Mouse (Mus musculus) thymus, adult 18-20 months (tissue): Measurements from ENCODE around the gene Rhoj.
"Not testable (repeated sequence)": the region's sequence is repeated elsewhere in the genome, so short reads cannot be mapped to it uniquely, and the experiment has no call there.

Source experiments
- DNase-seq, 2 experiments: peaks; one replicate each; pipeline ENCODE4 v3.0.0; 2022; ENCODE audit warnings: mixed read lengths in 2 of 2

Rhoj gene

DNA sequence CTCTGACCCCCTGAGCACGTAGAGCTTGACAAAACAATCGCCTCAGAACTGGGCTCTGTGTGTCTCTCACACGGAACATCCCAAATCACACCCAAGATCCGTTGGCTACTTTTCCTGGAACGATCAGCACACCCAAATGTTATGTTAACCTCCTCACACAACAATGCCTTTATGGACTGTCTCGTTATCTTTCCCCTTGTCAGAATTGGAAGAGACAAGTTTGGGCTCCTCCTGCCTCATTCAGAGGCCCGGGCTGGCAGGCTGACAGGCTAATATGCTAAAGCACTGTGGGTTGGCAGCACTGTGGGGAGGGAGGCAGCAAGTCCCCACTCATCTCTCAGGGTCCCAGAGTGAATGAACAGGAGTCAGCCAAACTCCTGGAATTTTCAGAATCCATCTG is 89.0 kb downstream of the Rhoj start:
- no peak for DNase-seq

DNA sequence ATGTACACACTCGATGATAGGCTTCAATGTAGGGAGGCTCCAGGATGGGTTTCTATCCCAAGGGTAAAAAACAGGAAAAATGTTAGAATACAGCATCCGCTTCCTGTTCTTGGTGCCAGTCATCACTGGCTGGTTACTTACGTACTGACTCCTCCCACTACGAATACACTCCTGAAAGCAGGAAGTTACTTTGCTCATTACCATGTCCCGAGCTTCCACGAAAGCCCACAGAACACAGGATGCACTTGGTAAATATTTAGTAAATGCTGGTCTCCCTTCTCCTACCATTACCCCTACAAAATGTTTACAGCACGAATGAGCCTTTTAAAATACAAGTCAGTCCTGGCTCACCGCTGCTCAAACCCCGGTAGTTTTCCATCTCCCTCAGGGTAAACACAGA is 104.8 kb downstream of the Rhoj start:
- DNase-seq: peak in 1 of 2 experiments; percentile 20

DNA sequence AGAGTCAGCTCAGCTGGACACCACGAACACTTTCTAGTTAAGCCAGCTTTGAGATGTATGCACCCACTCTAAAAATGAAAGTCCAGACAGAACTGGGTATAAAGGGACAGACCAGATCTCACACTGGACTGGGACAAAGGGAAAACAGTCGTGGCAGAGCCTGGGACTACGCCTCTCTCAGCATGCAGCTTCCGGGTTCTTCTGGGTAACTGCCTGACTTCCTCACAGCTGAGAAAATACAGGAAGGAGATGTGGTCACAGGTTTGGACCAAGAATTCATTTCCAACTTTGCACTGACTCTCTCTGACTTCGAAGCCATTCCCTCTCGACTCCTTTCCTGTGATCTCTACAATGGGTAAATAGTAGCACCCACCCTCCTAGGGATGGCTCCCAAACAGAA is 106.9 kb downstream of the Rhoj start:
- peak in 1 of 2 experiments; percentile 18 for DNase-seq

DNA sequence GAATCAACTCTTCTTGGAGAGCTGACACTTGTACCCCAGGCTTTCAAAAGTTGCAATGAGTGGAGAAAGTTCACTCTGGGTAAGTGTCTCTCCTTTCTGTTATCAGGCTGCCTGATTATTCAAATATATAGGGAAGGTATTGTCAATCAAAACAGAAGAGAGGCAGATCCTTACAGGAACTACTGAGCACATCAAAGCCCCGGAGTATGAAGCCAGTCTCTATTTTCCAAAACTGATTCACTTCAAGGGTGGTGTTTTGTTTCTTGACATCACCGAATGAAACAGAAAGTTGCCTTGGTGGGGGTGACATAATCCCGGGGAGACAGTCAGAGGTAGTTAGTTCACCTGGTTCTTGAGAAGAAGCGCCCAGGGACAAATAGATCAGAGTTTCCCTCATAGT is 108.6 kb downstream of the Rhoj start, which contains the start of gene Gphb5:
Gene Gphb5 (minus strand): TSS at position 101 of the 400 bp plus-strand sequence.
- no peak for DNase-seq

DNA sequence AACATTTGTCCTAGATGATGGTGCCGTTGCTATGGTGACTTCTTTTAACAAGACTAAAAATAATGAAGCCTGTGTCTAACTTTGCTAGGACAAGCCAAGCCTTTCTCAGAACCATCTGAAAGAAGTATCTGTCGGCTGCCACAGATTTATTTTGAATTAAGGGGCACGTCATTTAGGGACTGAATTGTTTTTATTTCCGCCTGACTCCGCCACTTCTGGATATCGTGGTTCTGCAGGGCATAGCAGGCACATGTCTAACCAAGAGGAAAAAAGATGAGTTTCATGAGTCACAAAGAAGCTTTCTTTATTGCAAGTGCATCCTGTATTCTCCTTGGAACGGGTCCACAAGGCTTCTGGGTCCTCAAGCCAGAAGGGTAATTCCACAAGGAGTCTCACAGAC is 116.2 kb downstream of the Rhoj start:
- no peak for DNase-seq

DNA sequence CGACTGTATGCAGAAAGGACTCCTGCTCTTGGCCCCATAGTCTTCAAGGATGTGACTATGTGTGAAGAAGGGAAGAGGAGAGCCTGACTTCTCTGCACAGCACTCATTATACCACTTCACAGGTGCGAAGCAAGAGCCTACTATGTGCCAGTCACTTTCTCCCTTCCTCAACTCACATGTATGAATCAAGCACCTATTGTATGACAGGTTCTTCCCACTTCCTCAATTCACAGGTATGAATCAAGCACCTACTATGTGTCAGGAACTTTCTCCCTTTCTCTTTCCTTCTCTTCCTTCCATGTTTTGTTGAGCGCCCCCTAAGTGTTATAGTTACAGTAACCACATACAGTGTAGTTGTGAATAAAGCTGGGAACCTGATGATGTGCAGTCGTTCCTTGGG is 116.7 kb downstream of the Rhoj start:
- DNase-seq: no peak

DNA sequence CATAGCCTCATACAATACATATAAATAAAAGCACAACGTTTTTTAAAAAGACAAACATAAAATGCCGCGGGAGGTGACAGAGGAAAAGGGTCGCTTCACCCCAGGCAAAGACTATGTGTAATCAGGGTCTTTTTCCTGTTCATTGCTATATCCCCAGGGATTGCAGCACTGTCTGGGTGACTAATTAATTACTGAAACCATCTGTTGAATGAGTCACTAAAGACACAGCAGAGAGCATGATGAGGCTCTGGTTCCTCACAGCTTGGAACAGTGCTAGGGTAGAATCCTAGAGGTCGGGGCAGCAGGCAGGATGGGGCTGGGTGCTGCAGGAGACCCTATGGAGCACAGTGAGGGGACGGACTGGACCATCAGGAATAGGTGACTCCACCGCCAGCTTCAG is 117.8 kb downstream of the Rhoj start:
- DNase-seq: no peak

DNA sequence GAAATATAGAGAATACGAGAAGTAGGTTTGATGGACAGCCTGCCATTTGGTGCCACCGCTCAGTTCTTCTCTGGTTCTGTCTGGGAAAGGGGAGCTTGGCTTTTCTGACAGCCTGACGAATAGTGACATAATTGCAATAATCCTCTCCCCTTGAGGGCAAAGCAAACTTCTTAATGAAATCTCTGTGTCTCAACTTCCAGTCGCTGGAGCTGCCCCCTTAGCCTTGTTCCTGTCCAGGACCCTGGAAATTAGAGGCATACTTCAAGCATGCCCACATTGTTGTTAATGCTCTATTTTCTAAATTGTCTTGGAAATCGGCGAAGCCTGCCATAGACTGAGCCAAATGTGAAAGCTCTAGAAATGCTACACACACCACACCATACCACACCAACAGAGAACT is 120.6 kb downstream of the Rhoj start:
- no peak for DNase-seq

DNA sequence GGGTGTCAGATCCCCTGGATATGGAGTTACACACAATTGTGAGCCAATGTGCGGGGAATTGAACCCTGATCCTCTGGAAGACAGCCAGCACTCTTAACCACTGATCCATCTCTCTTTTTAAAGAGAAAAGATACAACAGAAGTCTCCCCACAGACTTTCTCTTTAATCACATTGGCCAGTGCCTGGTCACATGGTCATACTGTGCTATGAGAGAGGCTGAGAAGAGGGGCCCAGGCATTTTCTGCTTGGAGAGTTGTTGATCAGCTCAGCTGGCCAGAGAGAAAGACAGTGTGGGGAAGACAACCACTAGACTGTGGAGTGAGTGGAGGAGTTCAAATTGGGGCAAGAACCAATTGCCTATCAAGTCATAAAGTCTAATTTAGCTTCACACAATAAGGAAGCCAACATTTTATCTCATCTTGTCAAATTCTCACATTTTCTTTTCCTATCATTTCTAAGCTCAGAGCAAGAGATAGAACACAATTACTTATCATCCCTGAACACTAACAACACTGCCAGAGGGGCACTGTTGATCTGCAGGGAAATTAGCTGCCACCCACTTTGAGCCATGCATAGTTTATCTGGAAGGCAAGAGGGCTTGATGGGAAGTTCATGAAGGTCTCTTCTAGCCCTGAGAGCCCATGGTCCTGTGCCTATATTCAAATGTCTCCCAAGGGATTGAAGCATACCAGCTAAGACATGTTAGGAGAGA is 121.7 kb downstream of the Rhoj start:
- no peak for DNase-seq

DNA sequence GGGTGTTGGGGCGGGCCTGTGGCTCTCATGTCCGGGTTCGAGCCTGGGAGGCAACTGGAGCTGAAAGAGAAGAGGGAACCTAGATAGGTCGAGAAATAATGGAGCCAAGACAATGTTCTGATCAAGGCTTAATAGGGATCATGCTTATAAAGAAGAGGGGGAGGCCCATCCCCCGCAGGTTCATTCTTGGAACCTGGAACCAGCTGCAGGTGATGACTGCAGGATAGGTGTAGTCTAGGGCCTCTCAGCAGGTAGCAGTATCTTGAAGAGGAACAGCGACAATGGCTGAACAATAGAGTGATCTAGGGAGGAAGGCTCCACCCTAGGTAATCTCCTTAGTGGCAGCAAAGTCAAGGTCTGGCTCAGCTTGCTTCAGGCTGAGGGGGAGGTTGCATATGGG is 124.3 kb downstream of the Rhoj start:
- DNase-seq: not testable (repeated sequence)

DNA sequence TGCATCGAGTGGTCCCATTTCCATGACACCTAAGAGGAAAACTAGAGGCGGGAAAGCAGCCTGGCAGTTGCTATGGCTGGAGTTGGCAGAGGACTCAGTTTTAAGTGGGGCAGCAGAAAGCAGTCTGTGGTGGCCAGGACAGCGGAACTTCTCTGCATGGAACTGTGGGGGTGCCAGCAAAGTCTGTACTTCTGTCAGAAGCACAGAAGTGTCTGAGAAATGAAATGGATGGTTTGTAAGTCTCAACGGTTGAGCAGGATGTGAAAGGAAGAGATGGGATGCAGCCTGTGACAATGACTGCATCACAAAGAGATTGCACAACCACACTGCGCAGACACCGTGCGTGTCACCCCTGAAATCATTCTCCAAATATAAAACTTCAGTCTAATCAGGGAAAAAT is 138.1 kb downstream of the Rhoj start:
- DNase-seq: no peak

DNA sequence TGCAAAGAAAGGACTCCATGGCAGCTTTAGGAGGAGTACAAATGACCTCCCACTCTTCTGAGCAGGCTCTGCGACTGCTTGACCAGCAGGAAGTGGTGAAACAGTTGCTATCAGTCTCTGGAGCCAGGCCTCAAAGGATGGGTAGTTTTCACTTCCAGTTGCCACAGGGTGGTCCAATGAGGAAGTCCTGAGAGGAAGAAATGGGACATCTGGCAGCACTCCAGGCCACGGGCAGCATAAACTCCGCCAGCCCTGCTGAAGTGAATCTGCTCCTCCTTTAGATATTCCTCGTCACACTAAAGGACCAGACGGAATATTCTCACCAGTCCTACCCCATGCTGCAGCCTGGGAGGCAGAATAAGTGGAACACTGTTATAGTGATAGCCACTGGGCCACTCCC is 140.8 kb downstream of the Rhoj start:
- peak; percentile 11 to 32 for DNase-seq

DNA sequence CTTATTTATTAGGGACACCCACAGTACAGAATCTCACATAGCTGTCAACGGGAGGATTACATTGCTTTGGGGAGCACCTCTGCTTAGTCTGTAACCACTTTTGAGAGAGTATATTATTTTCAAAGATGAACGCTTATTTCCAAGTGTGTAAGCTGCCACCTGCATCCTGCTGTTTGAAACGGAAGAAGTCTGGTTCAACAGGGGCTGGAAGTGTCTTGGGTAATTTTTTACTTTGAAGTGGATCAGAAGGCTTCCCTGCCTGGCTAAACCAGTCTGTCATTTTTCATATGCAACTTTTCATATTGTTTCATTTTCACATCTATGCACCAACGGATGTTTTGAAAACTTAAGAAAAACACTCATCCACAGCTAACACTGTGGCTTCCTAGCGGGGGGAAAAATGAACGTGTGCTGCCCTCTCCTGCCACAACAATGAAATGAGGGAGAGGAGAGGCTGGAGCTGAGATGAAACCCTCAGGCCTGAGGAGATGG is 141.4 kb downstream of the Rhoj start:
- peak; percentile 18 to 61 for DNase-seq

DNA sequence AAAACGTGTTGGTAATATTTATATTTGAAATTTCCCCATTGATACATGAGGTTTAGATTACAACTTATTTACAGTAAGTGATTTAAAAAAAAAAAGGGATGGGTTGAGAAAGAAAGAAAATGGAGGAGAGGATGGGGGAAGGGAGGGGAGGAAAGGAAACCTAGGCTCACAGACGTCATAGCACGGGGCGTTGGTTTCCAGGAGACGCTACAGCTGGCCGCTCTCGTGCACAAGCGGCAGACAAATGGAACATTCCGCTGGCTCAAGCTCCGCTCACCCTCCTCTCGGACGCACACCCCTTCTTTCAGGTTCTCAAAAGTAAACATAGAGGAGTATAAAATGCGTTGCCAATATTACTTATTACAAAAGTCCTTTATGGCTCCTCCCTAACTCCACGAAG is 141.9 kb downstream of the Rhoj start:
- DNase-seq: peak; percentile 31 to 48

DNA sequence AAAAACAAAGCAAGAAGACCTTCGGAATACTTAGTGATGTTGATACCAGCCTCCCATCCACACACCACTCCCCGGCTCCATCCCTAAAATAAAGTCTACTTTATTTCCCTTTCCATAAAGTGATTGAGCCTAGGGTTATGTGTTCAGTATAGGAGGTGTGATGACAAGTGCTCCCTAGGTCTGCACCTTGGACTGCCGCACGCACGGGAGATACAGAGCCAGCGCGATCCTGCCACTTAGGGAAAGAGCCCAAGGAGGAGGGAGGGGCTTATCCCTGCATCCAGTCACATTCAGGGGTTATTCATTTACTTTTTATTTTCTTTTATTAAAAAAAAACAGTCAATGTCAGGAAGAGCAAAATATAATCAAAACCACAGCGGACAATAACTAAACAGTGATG is 142.5 kb downstream of the Rhoj start:
- no peak for DNase-seq
